Mouse (Mus musculus): ENCODE results near the gene Dvl2.
"Not testable (repeated sequence)": the region's sequence is repeated elsewhere in the genome, so short reads cannot be mapped to it uniquely, and the experiment has no call there.

- TF ChIP-seq GATA1, TAL1 (IDR thresholded peaks at IDR 0.05; ENCODE audit: low read length): not testable (repeated sequence)
Measured at GRCm38 (mm10) chr11:69955618-69956017, 44.8 kb upstream of the Dvl2 start.
